Mouse (Mus musculus) midbrain, embryonic 10.5 days (tissue): ENCODE data around the gene Fhad1. TPM values are rescaled to one million over a fixed set of nuclear protein-coding genes. Genes with fewer than 3 reads are reported as not detected.
A peak's percentile ranks its signal among the peaks of the same experiment; 100 is the strongest.

Experiments used
- DNase-seq: peaks from one replicate; pipeline ENCODE4 v3.0.0-alpha.2; 2017; ENCODE audit warnings: low spot score
- H3K27ac ChIP-seq: fragments of 300-500 bp; sonication (generic); replicated peaks from 2 replicates; pipeline ENCODE4 v1.5.1; 2016; ENCODE audit warnings: mild to moderate bottlenecking
- H3K27me3 ChIP-seq: fragments of 300-500 bp; sonication (generic); 2 replicates; pipeline ENCODE4 v1.6.1; 2016; ENCODE audit warnings: low read depth, mild to moderate bottlenecking; ENCODE audit not compliant: poor library complexity, severe bottlenecking
- H3K36me3 ChIP-seq: fragments of 300-500 bp; sonication (generic); 2 replicates; pipeline ENCODE4 v1.6.1; 2016; ENCODE audit warnings: mild to moderate bottlenecking, moderate library complexity
- H3K4me1 ChIP-seq: fragments of 300-500 bp; sonication (generic); 2 replicates; pipeline ENCODE4 v1.6.1; 2016
- H3K4me3 ChIP-seq: fragments of 300-500 bp; sonication (generic); 2 replicates; pipeline ENCODE4 v1.5.1; 2016; ENCODE audit warnings: mild to moderate bottlenecking, moderate library complexity
- H3K9me3 ChIP-seq: fragments of 300-500 bp; sonication (generic); replicated peaks from 2 replicates; pipeline ENCODE4 v1.6.1; 2016; ENCODE audit warnings: mild to moderate bottlenecking
- WGBS: fragments of 180-500 bp; shearing (Covaris S2); methylation state at CpG from one replicate; pipeline ENCODE4 v1.1.7; 2016; 5-methylcytosine and 5-hydroxymethylcytosine counted together
- polyA plus RNA-seq: library from polyadenylated mRNA; unstranded; fragments of >200 nt; fragmentation: Nextera tagmentation; extraction: Ambion mirVana; gene quantifications from 2 replicates; pipeline ENCODE4 v1.2.1, GENCODE M21; 2016

Gene Fhad1
- 1.6 and 1.9 TPM in 2 replicates for polyA plus RNA-seq

DNA sequence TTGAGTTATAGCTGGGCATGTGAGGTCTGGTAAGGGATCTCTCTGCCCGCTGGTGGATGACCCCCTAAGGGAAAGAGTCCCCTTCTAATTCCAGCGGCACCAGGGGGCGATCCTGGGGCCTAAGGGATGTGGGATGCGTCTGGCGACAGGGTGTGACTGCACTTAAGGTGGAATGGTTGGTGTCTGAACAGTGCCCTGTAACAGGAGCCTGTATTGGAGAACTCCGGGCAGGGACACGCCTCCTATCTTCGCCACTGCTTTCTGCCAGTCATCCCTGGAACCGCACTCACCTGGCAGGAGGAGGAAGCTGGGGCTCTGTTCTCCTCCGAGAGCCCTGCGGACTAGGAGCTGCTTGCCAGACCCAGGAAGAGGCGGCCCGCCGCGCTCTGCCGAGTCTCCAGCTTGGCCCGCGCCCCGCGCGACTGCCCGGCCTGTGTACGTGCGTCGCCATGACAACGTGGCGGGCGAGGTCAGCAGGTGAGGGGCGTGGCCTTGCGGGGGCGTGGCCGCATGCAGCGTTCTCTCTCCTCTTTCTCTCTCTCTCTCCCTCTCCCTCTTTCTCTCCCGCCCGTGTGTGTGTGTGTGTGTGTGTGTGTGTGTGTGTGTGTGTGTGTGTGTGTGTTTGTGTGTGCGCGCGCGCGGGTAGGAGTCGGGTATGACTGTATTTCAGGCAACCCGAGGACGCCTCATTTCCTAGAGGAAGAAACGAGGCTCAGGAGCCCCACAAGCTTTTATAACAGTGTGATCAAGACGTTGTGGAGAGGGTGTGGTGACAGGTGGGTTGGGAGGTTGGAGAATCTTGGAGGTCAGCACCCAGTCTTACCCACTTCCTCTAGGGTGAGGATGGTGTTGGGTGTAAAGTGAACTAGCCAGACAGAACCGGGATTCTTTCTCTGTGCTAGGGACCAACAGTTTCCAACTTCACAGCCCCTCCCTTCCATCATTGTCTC lies at the start of gene Fhad1:
Gene Fhad1 (minus strand): TSS at position 424 of the 950 bp plus-strand sequence.
- Histone ChIP-seq H3K27me3 (peaks cover 76% of the 10 kb centered on the region), H3K4me3 (peak within 1 kb of the TSS; percentile 58), H3K4me1 (peaks cover 45% of the 10 kb centered on the region), H3K9me3 (no peaks in the 10 kb centered on the region), H3K27ac (peak within 1 kb of the TSS; percentile 69), H3K36me3 (no peaks in the 10 kb centered on the region)
- 1% methylated on average over 42 of the region's 46 CpGs for WGBS
- DNase-seq: peak; percentile 85

DNA sequence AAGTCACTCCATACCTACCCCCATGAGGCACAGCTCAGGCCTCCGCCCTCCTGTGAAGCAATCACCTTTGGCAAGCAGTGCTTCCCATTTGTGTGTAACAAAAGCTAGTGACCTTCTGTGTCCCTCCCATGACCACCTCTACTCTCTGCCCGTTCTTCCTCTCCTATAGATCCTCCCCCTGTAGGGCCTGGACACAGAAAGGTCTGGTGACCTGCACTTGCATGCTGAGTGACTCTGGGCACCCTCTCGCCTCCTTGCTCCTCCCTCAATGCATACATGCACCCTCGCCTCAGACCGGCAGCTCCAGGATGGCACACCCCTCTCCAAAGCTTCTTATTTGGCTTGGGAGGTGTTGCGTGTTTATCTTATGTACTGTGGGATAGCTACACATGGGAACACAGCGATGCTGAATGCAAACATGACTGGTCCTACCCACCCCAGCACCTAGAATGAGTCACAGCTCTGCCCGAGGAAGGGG lies 48.2 kb upstream of the Fhad1 start:
- Histone ChIP-seq H3K4me3 (no peak overlapping the region), H3K36me3 (no peaks in the 10 kb centered on the region), H3K27me3 (peaks cover 15% of the 10 kb centered on the region), H3K27ac (no peak overlapping the region), H3K9me3 (no peaks in the 10 kb centered on the region), H3K4me1 (peaks cover 37% of the 10 kb centered on the region)
- no peak for DNase-seq
- 90% methylated on average over 8 of the region's 8 CpGs for WGBS

DNA sequence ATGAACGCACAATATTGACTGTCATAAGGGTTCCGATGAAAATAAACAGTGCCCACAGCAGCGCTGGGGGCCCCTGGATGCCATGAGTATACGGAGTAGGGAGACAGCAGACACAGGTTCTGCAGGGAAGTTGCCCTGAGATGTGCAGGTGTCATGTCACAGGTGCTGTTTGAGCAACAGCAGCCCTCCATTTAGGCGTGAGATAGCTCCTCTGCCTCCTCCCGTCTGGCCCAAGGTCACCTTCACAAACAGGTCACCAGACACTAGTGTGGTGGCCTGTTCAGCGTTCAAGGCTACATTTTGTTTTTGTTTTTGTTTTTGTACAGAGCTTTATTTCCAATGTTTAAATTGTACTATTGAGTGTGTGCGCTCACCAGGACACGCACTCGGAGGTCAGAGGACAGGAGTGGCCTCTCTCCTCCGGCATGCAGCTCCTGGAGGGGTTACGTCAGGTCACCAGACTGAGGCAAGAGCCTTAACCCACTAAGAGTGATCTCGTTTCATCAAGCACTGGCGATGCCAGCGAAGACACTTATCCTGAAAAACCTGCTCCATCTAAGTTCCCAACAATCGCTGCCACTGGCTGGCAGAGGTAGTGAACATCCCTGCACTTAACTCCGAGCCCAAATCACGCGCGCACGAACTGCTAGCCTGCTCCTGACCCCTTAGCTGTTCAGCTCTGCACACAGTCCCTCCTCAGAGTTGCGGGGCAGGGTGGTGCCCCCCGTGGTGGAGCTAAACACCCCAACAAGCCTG lies 46.8 kb upstream of the Fhad1 start:
- WGBS: 83% methylated on average over 23 of the region's 23 CpGs

DNA sequence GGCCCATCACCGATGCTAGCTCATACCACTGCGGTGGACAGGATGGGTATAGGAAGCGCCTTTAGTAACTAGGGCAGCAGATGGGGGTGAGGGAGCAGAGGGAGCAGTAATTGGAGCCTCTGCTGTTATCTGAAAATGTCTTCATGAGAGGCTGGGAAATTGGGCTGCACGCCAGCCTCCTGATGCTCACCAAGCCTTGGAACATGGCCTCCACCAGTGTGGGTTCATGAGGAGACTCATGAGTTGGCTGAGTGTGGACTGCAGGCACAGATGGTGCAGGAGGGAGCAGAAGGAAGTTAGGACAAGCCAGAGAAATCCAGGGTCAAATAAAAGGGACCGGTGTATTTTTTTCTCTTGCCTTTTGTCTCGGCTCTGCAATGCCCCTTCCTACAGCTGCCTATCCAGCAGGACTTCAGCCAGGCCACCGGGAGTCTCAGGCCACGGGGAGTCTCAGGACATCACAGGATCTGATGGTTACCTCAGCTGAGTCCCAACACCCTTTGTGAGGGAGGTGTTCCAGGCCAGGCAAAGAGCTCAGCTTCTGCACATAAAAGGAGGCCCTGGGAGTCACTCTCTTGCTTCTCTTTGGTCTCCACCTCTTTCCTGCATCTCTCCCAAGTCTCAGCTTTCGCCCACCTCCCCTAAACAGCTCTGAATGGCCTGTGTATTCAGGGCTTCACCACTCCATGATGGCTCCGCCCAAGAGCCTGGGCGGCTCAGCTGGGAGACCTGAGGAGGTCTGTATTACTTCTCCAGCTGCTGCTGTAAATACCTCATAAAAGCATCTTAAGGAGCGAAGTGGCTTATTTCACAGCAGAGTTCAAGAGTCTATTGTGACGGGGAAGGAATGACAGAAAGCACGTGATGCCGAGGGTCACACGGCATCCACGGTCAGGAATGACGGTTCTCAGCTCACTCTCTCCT lies 45.8 kb upstream of the Fhad1 start:
- 67% methylated on average over 18 of the region's 18 CpGs for WGBS
- H3K4me3 ChIP-seq: no peak overlapping the region
- H3K9me3 ChIP-seq: no peaks in the 10 kb centered on the region
- H3K4me1 ChIP-seq: peaks cover 27% of the 10 kb centered on the region
- H3K27ac ChIP-seq: peak overlapping the region; percentile 59
- H3K27me3 ChIP-seq: no peaks in the 10 kb centered on the region
- no peak for DNase-seq
- H3K36me3 ChIP-seq: no peaks in the 10 kb centered on the region

More for the DNA sequence above, 46.8 kb upstream of the Fhad1 start:
- H3K27ac ChIP-seq: no peak overlapping the region
- DNase-seq: no peak
- peaks cover 5% of the 10 kb centered on the region; the same call in 1 of the 2 replicates for H3K27me3 ChIP-seq
- no peaks in the 10 kb centered on the region for H3K9me3 ChIP-seq
- no peaks in the 10 kb centered on the region for H3K36me3 ChIP-seq
- H3K4me1 ChIP-seq: peaks cover 35% of the 10 kb centered on the region
- no peak overlapping the region for H3K4me3 ChIP-seq

DNA sequence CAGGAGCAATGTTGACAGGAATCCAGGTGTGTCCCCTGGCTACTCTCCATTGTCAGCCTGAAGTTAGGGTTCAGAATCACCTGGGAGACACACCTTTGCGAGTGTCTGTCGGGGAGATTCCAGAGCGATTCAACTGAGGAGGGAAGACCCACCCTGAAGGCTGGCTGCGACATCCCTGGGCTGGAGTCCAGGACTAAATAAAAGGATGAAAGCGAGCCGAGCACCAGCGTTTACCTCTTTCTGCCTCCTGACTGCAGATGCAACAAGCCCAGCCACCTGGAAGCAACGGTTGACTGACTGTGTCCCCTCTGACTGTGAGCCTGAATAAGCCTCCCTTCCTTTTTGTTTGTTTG lies 44.9 kb upstream of the Fhad1 start:
- H3K4me1 ChIP-seq: peaks cover 21% of the 10 kb centered on the region
- 92% methylated on average over 8 of the region's 8 CpGs for WGBS
- no peaks in the 10 kb centered on the region for H3K9me3 ChIP-seq
- H3K4me3 ChIP-seq: no peak overlapping the region
- DNase-seq: no peak
- no peaks in the 10 kb centered on the region for H3K27me3 ChIP-seq
- no peak overlapping the region for H3K27ac ChIP-seq
- no peaks in the 10 kb centered on the region for H3K36me3 ChIP-seq

DNA sequence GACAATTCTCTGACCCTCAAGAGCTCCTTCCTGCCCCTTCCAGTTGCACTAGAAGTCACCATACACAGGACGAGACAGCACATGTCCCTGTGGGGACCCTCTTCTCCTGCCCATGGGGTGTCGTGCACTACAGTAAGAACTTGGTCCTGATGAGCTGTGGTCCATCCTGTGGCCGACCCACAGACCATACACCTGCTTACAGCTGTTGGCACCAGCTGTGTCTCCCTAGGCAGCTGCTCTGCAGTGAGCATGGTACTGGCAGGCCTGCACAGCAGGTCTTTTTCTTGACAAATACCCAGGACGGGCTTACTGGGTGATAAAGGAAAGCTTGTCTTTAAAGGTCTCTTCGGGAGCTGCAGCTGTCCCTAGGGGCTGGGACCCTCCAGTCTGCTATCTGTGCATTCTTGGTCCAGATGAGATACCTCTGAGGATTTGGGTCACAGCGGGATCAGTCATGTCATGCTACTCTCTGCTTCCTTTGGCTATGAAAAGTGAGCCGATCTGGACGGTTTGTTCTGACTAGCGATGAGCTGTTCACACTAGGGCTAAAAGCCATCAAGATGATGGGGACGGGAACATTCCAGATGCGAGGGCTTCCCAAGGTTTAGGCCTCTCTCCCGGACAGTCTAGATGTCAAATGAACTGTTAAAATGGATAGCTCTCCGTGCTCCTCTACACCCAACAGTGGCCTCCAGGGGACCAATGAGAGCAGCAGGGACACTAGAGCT lies 44.4 kb upstream of the Fhad1 start:
- no peak for DNase-seq
- no peak overlapping the region for H3K4me3 ChIP-seq
- 83% methylated on average over 13 of the region's 13 CpGs for WGBS

DNA sequence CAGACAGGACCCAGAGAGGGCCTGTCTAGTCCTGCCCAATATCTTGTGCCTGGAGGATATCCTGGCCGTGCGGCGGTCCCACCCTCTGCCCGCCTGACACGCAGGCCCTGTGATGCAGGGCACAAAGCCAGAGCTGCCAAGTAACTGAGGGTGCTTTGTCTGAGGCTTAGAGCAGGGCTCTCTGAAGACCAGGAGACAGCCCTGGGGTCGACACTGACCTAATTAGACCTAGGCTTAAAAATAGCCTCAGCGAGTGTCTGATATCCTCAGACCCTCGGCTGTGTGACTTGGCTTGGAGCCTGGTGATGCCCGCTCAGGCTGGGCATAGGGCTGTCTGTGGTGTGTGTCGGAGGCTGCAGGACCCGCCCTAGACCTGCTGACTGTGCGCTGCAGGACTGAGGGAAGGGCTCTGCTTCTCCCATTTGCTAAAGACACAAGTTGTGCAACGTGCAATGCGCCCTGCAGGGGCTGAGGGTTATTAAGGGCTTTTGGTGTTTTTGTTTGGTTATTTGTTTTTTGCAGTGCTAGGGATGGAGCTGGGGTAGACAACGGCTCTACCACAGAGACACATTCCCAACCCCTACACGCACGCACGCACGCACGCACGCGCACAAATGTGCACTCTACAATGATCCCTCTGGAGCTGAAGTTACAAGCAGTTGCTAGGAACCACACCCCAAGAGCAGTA lies 42.8 kb upstream of the Fhad1 start:
- H3K27me3 ChIP-seq: no peaks in the 10 kb centered on the region
- no peak overlapping the region for H3K4me3 ChIP-seq
- peaks cover 26% of the 10 kb centered on the region for H3K4me1 ChIP-seq
- 0 out of 2 replicates have a peak overlapping the region, but pooled peaks have one; percentile 24 for H3K27ac ChIP-seq
- no peaks in the 10 kb centered on the region for H3K9me3 ChIP-seq
- H3K36me3 ChIP-seq: no peaks in the 10 kb centered on the region
- DNase-seq: no peak
- 87% methylated on average over 22 of the region's 22 CpGs for WGBS

More for the DNA sequence above, 44.4 kb upstream of the Fhad1 start:
- no peaks in the 10 kb centered on the region for H3K27me3 ChIP-seq
- peaks cover 21% of the 10 kb centered on the region for H3K4me1 ChIP-seq
- H3K36me3 ChIP-seq: no peaks in the 10 kb centered on the region
- no peaks in the 10 kb centered on the region for H3K9me3 ChIP-seq
- H3K27ac ChIP-seq: no peak overlapping the region

DNA sequence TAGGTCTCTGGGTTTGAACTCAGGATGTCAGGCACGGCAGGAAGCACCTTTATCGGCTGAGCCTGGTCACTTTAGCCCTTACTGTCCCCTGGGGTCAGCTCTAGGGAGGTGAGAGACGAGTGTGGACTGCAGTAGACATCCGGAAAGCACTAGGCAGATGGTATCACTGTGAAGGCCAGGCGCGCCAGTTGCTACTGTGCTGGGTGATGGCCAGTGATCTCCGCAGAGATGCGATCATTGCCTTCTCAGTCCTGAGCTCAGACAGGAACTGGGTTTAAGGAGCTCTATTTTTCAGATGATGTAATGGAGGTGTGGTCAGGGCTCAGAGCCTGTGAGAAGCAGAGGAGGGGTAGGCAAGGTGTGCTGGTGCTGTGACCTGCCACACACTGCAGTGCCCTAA lies 40.7 kb upstream of the Fhad1 start:
- 84% methylated on average over 8 of the region's 8 CpGs for WGBS
- Histone ChIP-seq H3K4me1 (peaks cover 11% of the 10 kb centered on the region), H3K27ac (no peak overlapping the region), H3K27me3 (no peaks in the 10 kb centered on the region), H3K4me3 (no peak overlapping the region), H3K9me3 (no peaks in the 10 kb centered on the region), H3K36me3 (no peaks in the 10 kb centered on the region)
- DNase-seq: no peak

DNA sequence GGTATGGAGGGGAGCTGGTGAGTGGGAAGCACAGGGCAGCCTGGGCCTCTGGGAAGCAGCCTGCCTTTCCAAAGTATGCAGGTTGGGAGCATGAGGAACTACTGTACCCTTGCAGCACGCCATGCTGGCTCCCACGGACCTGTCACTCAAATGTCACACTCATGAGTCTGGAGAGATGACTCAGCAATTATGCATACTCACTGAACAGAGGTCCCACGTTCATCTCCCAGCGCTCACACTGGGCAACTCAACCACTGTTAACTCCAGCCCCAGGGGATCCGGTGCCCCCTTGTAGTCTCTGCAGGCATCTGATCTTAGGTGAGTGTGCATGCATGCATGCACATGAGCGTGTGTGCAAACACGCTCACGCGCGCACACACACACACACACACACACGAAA lies 39.7 kb upstream of the Fhad1 start:
- Histone ChIP-seq H3K4me3 (no peak overlapping the region), H3K36me3 (no peaks in the 10 kb centered on the region)
- 92% methylated on average over 11 of the region's 11 CpGs for WGBS

DNA sequence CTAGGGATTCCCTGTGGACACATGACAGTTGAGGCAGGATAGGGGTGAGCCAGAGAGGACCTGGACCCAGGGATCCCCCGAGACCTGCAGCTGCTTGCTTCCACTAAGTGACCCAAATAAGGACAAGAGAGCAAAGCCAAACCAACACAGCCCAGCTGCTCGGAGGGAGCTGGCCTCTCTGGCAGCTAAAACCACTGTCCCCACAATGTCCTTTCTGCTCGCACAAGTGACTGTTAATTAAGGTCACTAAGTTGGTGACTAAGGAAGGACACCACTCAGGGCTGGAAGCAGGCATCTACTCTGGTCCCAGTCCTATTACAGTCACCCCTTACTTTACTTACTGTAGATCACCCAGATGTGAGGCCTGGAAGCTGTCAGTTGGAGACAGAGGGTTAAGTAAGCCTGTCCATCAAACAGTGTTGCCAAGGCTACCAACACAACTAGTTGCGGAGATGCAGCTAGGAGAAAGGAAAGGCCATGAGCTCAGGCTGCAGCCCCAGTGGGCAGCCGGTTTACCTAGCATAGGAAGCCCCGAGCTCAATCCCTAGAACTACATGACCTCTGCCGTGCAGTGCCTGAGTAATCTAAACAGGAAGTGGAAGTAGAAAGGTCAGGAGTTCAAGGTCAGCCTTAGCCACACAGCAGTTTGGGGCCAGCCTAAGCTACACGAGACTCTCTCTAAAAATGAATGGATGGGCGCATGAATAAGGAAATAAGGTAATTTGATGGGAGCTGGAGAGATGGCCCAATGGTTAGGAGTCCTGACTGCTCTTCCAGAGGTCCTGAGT lies 39.0 kb upstream of the Fhad1 start:
- Histone ChIP-seq H3K27me3 (no peaks in the 10 kb centered on the region), H3K36me3 (no peaks in the 10 kb centered on the region), H3K4me3 (no peak overlapping the region), H3K27ac (no peak overlapping the region), H3K9me3 (no peaks in the 10 kb centered on the region), H3K4me1 (peaks cover 7% of the 10 kb centered on the region)
- DNase-seq: no peak
- WGBS: 62% methylated on average over 9 of the region's 9 CpGs

More for the DNA sequence above, 39.7 kb upstream of the Fhad1 start:
- no peak overlapping the region for H3K27ac ChIP-seq
- no peak for DNase-seq
- H3K4me1 ChIP-seq: peaks cover 7% of the 10 kb centered on the region
- H3K27me3 ChIP-seq: no peaks in the 10 kb centered on the region
- H3K9me3 ChIP-seq: no peaks in the 10 kb centered on the region

DNA sequence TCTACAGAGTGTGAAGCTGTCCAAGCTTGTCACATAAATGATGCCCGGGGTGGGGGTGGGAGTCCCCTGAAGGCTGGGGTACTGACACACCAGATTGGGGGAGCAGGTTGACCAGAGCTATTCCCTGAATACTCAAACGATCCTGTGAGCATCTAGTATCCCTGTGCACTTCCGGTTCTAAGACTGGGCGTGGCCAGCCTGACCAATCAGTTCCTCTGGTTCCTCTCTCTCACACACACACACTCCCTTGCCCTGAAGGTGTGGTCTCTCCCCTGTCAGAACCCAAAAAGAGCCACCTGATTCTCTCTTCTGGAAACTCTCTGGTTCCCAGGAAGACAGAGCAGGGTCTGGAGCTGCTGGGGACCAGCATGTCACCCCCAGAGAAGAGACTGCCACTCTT lies 38.4 kb upstream of the Fhad1 start:
- no peak overlapping the region for H3K4me3 ChIP-seq
- no peaks in the 10 kb centered on the region for H3K9me3 ChIP-seq
- WGBS: 70% methylated on average over 4 of the region's 4 CpGs
- no peaks in the 10 kb centered on the region for H3K36me3 ChIP-seq
- no peak for DNase-seq
- H3K4me1 ChIP-seq: peaks cover 7% of the 10 kb centered on the region
- H3K27me3 ChIP-seq: no peaks in the 10 kb centered on the region
- H3K27ac ChIP-seq: no peak overlapping the region
